Mouse (Mus musculus) lung, postnatal 0 days (tissue): ENCODE results near the gene 1700029J07Rik. TPM values are rescaled to one million over a fixed set of nuclear protein-coding genes. Genes with fewer than 3 reads are reported as not detected.

Experiments
- ATAC-seq: fragments of 200-750 bp; cut with Nextera tagmentation; 2 replicates; pipeline ENCODE4 v1.8.0; 2017; ENCODE audit warnings: moderate library complexity
- DNase-seq: peaks from one replicate; pipeline ENCODE4 v3.0.0-alpha.2; 2016; ENCODE audit warnings: low spot score
- H3K27ac ChIP-seq: fragments of 300-500 bp; sonication (generic); 2 replicates; pipeline ENCODE4 v1.5.1; 2014; ENCODE audit warnings: antibody characterized with exemption, mild to moderate bottlenecking, low read length, mixed read lengths
- H3K27me3 ChIP-seq: fragments of 300-500 bp; sonication (generic); replicated peaks from 2 replicates; pipeline ENCODE4 v1.6.1; 2014; ENCODE audit warnings: low read length, mixed read lengths; ENCODE audit not compliant: insufficient read depth
- H3K36me3 ChIP-seq: fragments of 300-500 bp; sonication (generic); 2 replicates; pipeline ENCODE4 v1.6.1; 2014; ENCODE audit warnings: low read length, mixed read lengths; ENCODE audit not compliant: insufficient read depth
- H3K4me1 ChIP-seq: fragments of 300-500 bp; sonication (generic); 2 replicates; pipeline ENCODE4 v1.6.1; 2014; ENCODE audit warnings: antibody characterized with exemption, low read depth, low read length, mixed read lengths; ENCODE audit not compliant: insufficient read depth
- H3K4me2 ChIP-seq: fragments of 300-500 bp; sonication (generic); replicated peaks from 2 replicates; pipeline ENCODE4 v1.6.1; 2014; ENCODE audit warnings: low read depth, mild to moderate bottlenecking, low read length, moderate library complexity, mixed read lengths
- H3K4me3 ChIP-seq: fragments of 300-500 bp; sonication (generic); 2 replicates; pipeline ENCODE4 v1.5.1; 2014; ENCODE audit warnings: low read depth, low read length
- H3K9ac ChIP-seq: fragments of 300-500 bp; sonication (generic); replicated peaks from 2 replicates; pipeline ENCODE4 v1.6.1; 2014; ENCODE audit warnings: low read depth, mild to moderate bottlenecking
- H3K9me3 ChIP-seq: fragments of 300-500 bp; sonication (generic); 2 replicates; pipeline ENCODE4 v1.6.1; 2016; ENCODE audit warnings: low read length, mixed read lengths
- CTCF ChIP-seq: IDR thresholded peaks from 2 replicates; pipeline ENCODE4 v1.5.1; 2016; ENCODE audit warnings: antibody characterized with exemption, mild to moderate bottlenecking
- EP300 ChIP-seq: IDR thresholded peaks from 2 replicates; pipeline ENCODE4 v1.6.1; 2016; ENCODE audit warnings: antibody characterized with exemption, mild to moderate bottlenecking, control low read depth
- WGBS: fragments of 180-500 bp; shearing (Covaris S2); extraction: QIAGEN DNeasy Blood & Tissue Kit; methylation state at CpG from one replicate; pipeline ENCODE4 v1.1.7; 2014; 5-methylcytosine and 5-hydroxymethylcytosine counted together
- polyA plus RNA-seq: library from polyadenylated mRNA; unstranded; fragments of >200 nt; fragmentation: Nextera tagmentation; extraction: Ambion mirVana; gene quantifications from 2 replicates; pipeline ENCODE4 v1.2.1, GENCODE M21; 2015

The 1700029J07Rik gene
- polyA plus RNA-seq, 1 experiment from 2014 or later, result 5.0 TPM

- H3K27ac ChIP-seq, result 0 out of 2 replicates have a peak overlapping the region, but pooled peaks have one; percentile 0
- no peak for ATAC-seq
- no peaks in the 10 kb centered on the region for H3K36me3 ChIP-seq
- peak; percentile 12 for DNase-seq
- TF ChIP-seq EP300, result no peak
- no peak for TF ChIP-seq CTCF
- H3K9me3 ChIP-seq, result no peaks in the 10 kb centered on the region
- H3K4me2 ChIP-seq, result no peak overlapping the region
- H3K4me3 ChIP-seq, result no peak overlapping the region
- peaks cover 7% of the 10 kb centered on the region; the same call in 1 of the 2 replicates for H3K4me1 ChIP-seq
- WGBS, result 63% methylated on average over 8 of the region's 8 CpGs
- no peaks in the 10 kb centered on the region for H3K27me3 ChIP-seq
- no peak overlapping the region for H3K9ac ChIP-seq
Measured at GRCm38 (mm10) chr8:45973988-45974505, 1.0 kb downstream of the 1700029J07Rik start.

- DNase-seq (no peak), ATAC-seq (no peak)
- H3K9me3 ChIP-seq, result no peaks in the 10 kb centered on the region
- 93% methylated on average over 12 of the region's 12 CpGs for WGBS
- H3K4me2 ChIP-seq, result no peak overlapping the region
- no peak overlapping the region for H3K27ac ChIP-seq
- H3K36me3 ChIP-seq, result no peaks in the 10 kb centered on the region
- TF ChIP-seq EP300 (no peak), CTCF (peak; percentile 24)
- H3K27me3 ChIP-seq, result no peaks in the 10 kb centered on the region
- H3K4me1 ChIP-seq, result peaks cover 2% of the 10 kb centered on the region; the same call in 1 of the 2 replicates
- H3K9ac ChIP-seq, result no peak overlapping the region
- H3K4me3 ChIP-seq, result no peak overlapping the region
Measured at GRCm38 (mm10) chr8:45970894-45971293, 4.2 kb downstream of the 1700029J07Rik start.

- ATAC-seq (no peak), DNase-seq (no peak)
- H3K4me2 ChIP-seq, result no peak overlapping the region
- no peaks in the 10 kb centered on the region for H3K4me1 ChIP-seq
- no peak for TF ChIP-seq EP300
- TF ChIP-seq CTCF, result no peak
- WGBS, result 61% methylated on average over 2 of the region's 2 CpGs
- H3K36me3 ChIP-seq, result no peaks in the 10 kb centered on the region
- no peak overlapping the region for H3K4me3 ChIP-seq
- no peak overlapping the region for H3K27ac ChIP-seq
- no peaks in the 10 kb centered on the region for H3K9me3 ChIP-seq
- no peaks in the 10 kb centered on the region for H3K27me3 ChIP-seq
- no peak overlapping the region for H3K9ac ChIP-seq
Measured at GRCm38 (mm10) chr8:45950622-45951021, 24.4 kb downstream of the 1700029J07Rik start.

GRCm38 (mm10) chr8:45946283-45946682 is 28.8 kb downstream of the 1700029J07Rik start:
- Histone ChIP-seq H3K27ac (no peak overlapping the region), H3K4me3 (no peak overlapping the region), H3K36me3 (no peaks in the 10 kb centered on the region), H3K4me1 (no peaks in the 10 kb centered on the region), H3K9ac (no peak overlapping the region), H3K27me3 (no peaks in the 10 kb centered on the region), H3K4me2 (no peak overlapping the region), H3K9me3 (no peaks in the 10 kb centered on the region)
- ATAC-seq (no peak), DNase-seq (no peak)
- WGBS, result 91% methylated on average over 4 of the region's 4 CpGs
- TF ChIP-seq CTCF (no peak), EP300 (no peak)

GRCm38 (mm10) chr8:45936986-45937385 is 38.1 kb downstream of the 1700029J07Rik start:
- Histone ChIP-seq H3K4me1 (no peaks in the 10 kb centered on the region), H3K27me3 (no peaks in the 10 kb centered on the region), H3K4me2 (no peak overlapping the region), H3K9ac (no peak overlapping the region), H3K4me3 (no peak overlapping the region), H3K36me3 (no peaks in the 10 kb centered on the region), H3K27ac (no peak overlapping the region), H3K9me3 (no peaks in the 10 kb centered on the region)
- DNase-seq, result no peak
- ATAC-seq, result no peak
- TF ChIP-seq EP300 (no peak), CTCF (no peak)
- 80% methylated on average over 9 of the region's 9 CpGs for WGBS

- Histone ChIP-seq H3K36me3 (no peaks in the 10 kb centered on the region), H3K27me3 (no peaks in the 10 kb centered on the region), H3K4me2 (peak within 1 kb of the TSS; percentile 35), H3K27ac (no peak within 1 kb of the TSS), H3K4me3 (no peak within 1 kb of the TSS), H3K9ac (no peak within 1 kb of the TSS), H3K4me1 (no peaks in the 10 kb centered on the region), H3K9me3 (no peaks in the 10 kb centered on the region)
- TF ChIP-seq CTCF (peak; percentile 100), EP300 (no peak)
- ATAC-seq, result peak; percentile 86
- DNase-seq, result peak; percentile 90
- 4% methylated on average over 23 of the region's 23 CpGs for WGBS
Measured at GRCm38 (mm10) chr8:45934582-45935014, 40.5 kb downstream of the 1700029J07Rik start, which contains the start of gene Ccdc110. Gene Ccdc110, plus strand, starts transcription at chr8:45934619.

- ATAC-seq, result no peak
Measured at GRCm38 (mm10) chr8:45922116-45922515, 52.9 kb downstream of the 1700029J07Rik start.

More at GRCm38 (mm10) chr8:45922116-45922515, 52.9 kb downstream of the 1700029J07Rik start:
- H3K36me3 ChIP-seq, result no peaks in the 10 kb centered on the region
- no peak overlapping the region for H3K27ac ChIP-seq
- DNase-seq, result no peak
- no peak overlapping the region for H3K4me2 ChIP-seq
- no peaks in the 10 kb centered on the region for H3K9me3 ChIP-seq
- no peaks in the 10 kb centered on the region for H3K4me1 ChIP-seq
- no peak overlapping the region for H3K9ac ChIP-seq
- 88% methylated on average over 7 of the region's 7 CpGs for WGBS
- TF ChIP-seq CTCF (no peak), EP300 (no peak)
- no peak overlapping the region for H3K4me3 ChIP-seq
- no peaks in the 10 kb centered on the region; the same call in 1 of the 2 replicates for H3K27me3 ChIP-seq
